Mouse (Mus musculus) heart, embryonic 14.5 days (tissue): ENCODE measurements at regions not wholly inside any gene's neighbourhood (a gene's known extent, or its start where the extent isn't known, plus 50 kb on each side); places are given as distances from the start of the nearest gene placed in this dataset.
A peak's percentile ranks its signal among the peaks of the same experiment; 100 is the strongest.

Source experiments
- ATAC-seq: fragments of 200-750 bp; cut with Nextera tagmentation; 2 replicates; pipeline ENCODE4 v1.8.0; 2017; ENCODE audit warnings: low read depth, moderate TSS enrichment; ENCODE audit not compliant: insufficient number of reproducible peaks, insufficient read depth, low FRiP score
- H3K27ac ChIP-seq, 2 experiments: fragments of 200-500 bp in 1 of 2; fragments of 300-500 bp in 1 of 2; sonication (generic) in 1 of 2; replicated peaks in 1 of 2; 2 replicates each; pipeline ENCODE4 v1.5.1; 2012 to 2014; ENCODE audit warnings: low read depth in 2 of 2, low read length in 2 of 2, control low read depth in 1 of 2, mild to moderate bottlenecking in 1 of 2, mixed read lengths in 1 of 2; ENCODE audit not compliant: control insufficient read depth in 1 of 2, insufficient read depth in 1 of 2
- H3K27me3 ChIP-seq: fragments of 300-500 bp; sonication (generic); 2 replicates; pipeline ENCODE4 v1.6.1; 2014; ENCODE audit warnings: mild to moderate bottlenecking, low read length, control low read depth; ENCODE audit not compliant: control insufficient read depth, insufficient read depth
- H3K36me3 ChIP-seq: fragments of 300-500 bp; sonication (generic); 2 replicates; pipeline ENCODE4 v1.6.1; 2014; ENCODE audit warnings: mild to moderate bottlenecking, control low read depth, low read length, mixed read lengths; ENCODE audit not compliant: control insufficient read depth, insufficient read depth
- H3K4me1 ChIP-seq, 2 experiments: fragments of 200-500 bp in 1 of 2; fragments of 300-500 bp in 1 of 2; sonication (generic) in 1 of 2; 2 replicates each; pipeline ENCODE4 v1.6.1; 2012 to 2014; ENCODE audit warnings: low read length in 2 of 2, control low read depth in 1 of 2, mixed read lengths in 1 of 2; ENCODE audit not compliant: control insufficient read depth in 2 of 2, insufficient read depth in 2 of 2
- H3K4me2 ChIP-seq: fragments of 300-500 bp; sonication (generic); 2 replicates; pipeline ENCODE4 v1.6.1; 2014; ENCODE audit warnings: mild to moderate bottlenecking, low read length
- H3K4me3 ChIP-seq, 2 experiments: fragments of 200-500 bp in 1 of 2; fragments of 300-500 bp in 1 of 2; sonication (generic) in 1 of 2; 2 replicates each; pipeline ENCODE4 v1.5.1; 2012 to 2014; ENCODE audit warnings: low read length in 2 of 2, mild to moderate bottlenecking in 2 of 2, control low read depth in 1 of 2, low read depth in 1 of 2, moderate library complexity in 1 of 2; ENCODE audit not compliant: control insufficient read depth in 1 of 2, insufficient read depth in 1 of 2
- H3K9ac ChIP-seq: fragments of 300-500 bp; sonication (generic); 2 replicates; pipeline ENCODE4 v1.6.1; 2014; ENCODE audit warnings: mild to moderate bottlenecking, low read length
- H3K9me3 ChIP-seq: fragments of 300-500 bp; sonication (generic); 2 replicates; pipeline ENCODE4 v1.6.1; 2016; ENCODE audit warnings: low read length, control low read depth; ENCODE audit not compliant: control insufficient read depth
- WGBS: fragments of 180-500 bp; shearing (Covaris S2); extraction: QIAGEN DNeasy Blood & Tissue Kit; methylation state at CpG from one replicate; pipeline ENCODE4 v1.1.7; 2014; 5-methylcytosine and 5-hydroxymethylcytosine counted together

DNA sequence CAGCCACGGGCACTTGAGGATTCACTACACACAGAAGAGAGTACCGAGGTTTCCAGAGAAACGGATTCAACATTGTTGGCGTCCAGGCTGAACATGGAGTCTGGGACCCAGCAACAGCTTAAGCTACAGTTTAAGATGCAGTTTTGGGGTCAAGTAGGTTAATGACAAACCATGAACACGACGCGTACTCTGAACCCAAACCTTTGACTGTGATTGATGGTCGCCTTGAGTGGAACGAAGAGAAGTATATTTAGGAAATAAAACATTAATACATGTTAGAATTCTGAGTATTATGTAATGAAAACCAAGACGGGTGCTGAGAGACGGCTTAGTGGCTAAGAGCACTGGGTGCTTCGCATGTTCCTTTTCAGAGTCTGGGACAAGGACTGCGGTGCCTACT is 124.3 kb upstream of the Sash1 start:
- H3K4me1 ChIP-seq = no peaks in the 10 kb centered on the region; a peak in 1 of 4 replicates
- no peak overlapping the region for H3K9ac ChIP-seq
- H3K36me3 ChIP-seq = no peaks in the 10 kb centered on the region
- H3K9me3 ChIP-seq = no peaks in the 10 kb centered on the region
- no peak overlapping the region for H3K4me2 ChIP-seq
- no peak overlapping the region for H3K4me3 ChIP-seq
- 90% methylated on average over 13 of the region's 13 CpGs for WGBS
- no peak for ATAC-seq
- no peak overlapping the region for H3K27ac ChIP-seq
- H3K27me3 ChIP-seq = no peaks in the 10 kb centered on the region

DNA sequence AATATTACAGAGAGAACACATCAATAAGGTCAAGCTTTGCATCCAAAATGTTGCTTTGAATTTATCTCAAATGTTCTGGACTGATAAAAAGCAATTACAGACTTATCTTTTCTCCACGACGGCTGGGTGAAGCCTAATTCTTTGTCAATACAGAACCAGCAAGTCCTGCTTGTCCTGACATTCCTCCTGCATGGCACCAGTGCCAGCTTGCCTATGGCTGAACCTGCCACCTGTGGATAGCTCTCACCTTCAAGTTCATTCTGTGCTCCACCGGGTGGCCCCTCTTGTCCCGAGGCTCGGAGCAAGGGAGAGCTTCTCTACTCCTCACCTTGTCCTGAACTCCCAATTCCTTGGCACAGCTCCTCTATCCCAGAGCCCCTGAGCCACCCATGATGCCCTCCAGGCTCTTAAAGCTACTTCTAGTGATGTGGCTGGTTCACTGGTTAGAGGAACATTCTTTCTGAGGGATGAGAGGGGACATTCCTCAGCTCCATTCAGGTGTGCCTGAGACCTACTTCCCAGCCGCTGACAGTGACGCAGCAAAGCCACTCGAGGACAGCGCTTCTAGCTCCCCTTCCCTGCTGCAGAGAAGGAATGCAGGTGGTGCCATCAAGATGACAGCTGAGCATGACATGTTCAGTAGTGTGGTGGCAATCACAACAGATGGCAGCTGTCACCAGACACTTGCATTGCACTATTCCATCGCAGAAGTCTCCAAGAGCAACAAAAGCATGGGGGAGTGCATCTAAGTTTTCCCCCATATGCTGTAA is 119.5 kb upstream of the Sash1 start:
- Histone ChIP-seq H3K36me3 (no peaks in the 10 kb centered on the region), H3K9me3 (no peaks in the 10 kb centered on the region), H3K9ac (no peak overlapping the region), H3K27me3 (no peaks in the 10 kb centered on the region), H3K4me1 (no peaks in the 10 kb centered on the region), H3K27ac (no peak overlapping the region), H3K4me3 (no peak overlapping the region), H3K4me2 (no peak overlapping the region)
- 28% methylated on average over 10 of the region's 10 CpGs for WGBS
- no peak for ATAC-seq

DNA sequence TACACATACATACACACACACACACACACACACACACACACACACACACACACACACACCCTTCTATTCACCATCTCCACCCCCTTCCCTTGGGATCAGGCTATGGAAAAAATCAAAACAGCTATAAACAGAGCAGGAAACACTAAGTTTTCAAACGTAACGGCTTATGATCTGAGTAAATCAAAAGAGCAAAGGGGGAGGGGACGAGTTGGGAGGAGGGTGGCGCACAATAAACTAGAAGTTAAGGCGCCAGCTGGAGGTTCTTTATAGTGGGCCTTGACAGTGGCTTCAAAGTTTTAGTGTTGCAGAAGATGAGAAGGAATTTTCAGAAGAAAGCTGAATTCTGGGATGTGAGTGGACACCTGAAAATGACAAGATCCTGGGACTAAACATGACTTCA is 116.4 kb upstream of the Sash1 start:
- no peaks in the 10 kb centered on the region for H3K9me3 ChIP-seq
- H3K4me3 ChIP-seq = no peak overlapping the region
- H3K9ac ChIP-seq = no peak overlapping the region
- H3K36me3 ChIP-seq = no peaks in the 10 kb centered on the region
- no peak overlapping the region for H3K27ac ChIP-seq
- no peak for ATAC-seq
- no peaks in the 10 kb centered on the region for H3K27me3 ChIP-seq
- no peak overlapping the region for H3K4me2 ChIP-seq
- peaks cover 11 to 13% of the 10 kb centered on the region in 2 experiments; a peak in 3 of 4 replicates for H3K4me1 ChIP-seq
- 83% methylated on average over 5 of the region's 5 CpGs for WGBS

DNA sequence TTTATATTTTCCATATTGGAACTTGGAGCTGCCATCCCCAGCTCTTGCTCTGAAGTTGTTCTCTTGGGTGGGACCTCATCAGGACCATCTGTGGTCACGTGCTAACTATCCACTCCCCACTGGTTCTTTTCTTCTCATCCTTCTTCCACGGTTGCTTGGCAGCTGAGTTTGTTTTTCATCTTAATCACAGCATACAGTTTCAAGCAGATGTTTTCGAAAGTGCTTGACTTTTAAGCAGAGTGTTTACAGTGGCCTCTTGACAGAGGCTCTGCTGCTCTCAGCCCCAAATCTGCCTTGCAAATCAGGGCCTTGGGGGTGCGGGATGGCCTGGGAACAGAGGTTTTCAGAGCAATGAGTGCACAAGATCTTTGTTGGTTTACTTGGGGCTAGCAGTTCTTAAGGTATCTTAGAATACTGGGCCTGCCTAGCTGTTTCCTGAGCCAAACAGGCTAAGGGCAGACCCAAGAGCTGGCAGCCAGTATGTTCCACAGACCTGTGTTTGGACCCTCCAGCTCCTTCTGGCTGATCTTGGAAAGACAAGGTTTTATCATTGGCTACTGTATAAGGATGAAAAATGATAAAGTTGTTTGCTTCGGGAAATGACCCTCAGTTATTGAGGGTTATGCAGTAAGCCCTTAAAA is 113.0 kb upstream of the Sash1 start:
- WGBS = 27% methylated on average over 5 of the region's 5 CpGs
- Histone ChIP-seq H3K9me3 (no peaks in the 10 kb centered on the region), H3K4me3 (no peak overlapping the region), H3K4me1 (peaks cover 18 to 23% of the 10 kb centered on the region in 2 experiments), H3K27me3 (no peaks in the 10 kb centered on the region), H3K27ac (peak overlapping the region; percentile 61 to 64; a peak in 3 of 4 replicates), H3K36me3 (no peaks in the 10 kb centered on the region), H3K9ac (no peak overlapping the region), H3K4me2 (no peak overlapping the region)
- peak; percentile 35; the same call in 1 of the 2 replicates for ATAC-seq

DNA sequence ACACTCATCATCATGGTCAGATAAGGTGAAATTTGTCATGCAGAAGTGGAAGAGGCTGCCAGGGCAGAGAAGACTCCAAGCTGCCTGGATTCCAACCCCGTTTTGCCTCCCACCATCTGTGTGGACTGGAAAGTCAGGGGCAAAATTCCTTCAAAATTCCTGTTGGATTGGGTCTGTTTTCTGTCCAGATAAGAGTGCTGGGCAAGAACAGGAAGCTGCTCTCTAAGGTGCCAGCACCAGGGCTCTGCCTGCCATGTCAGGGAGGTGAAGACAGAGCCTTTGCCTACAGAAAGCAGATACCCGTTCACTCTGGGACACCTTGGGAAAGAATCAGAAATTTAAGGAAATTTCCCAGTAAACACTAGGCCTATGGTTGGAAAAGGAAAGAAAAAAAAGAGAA is 112.5 kb upstream of the Sash1 start:
- Histone ChIP-seq H3K9me3 (no peaks in the 10 kb centered on the region), H3K4me2 (no peak overlapping the region), H3K27ac (peak overlapping the region; percentile 61 to 64; a peak in 2 of 4 replicates), H3K36me3 (no peaks in the 10 kb centered on the region), H3K9ac (no peak overlapping the region), H3K27me3 (no peaks in the 10 kb centered on the region), H3K4me3 (no peak overlapping the region), H3K4me1 (peaks cover 18 to 23% of the 10 kb centered on the region in 2 experiments)
- ATAC-seq = peak; percentile 65
- 5% methylated on average over 2 of the region's 2 CpGs for WGBS

DNA sequence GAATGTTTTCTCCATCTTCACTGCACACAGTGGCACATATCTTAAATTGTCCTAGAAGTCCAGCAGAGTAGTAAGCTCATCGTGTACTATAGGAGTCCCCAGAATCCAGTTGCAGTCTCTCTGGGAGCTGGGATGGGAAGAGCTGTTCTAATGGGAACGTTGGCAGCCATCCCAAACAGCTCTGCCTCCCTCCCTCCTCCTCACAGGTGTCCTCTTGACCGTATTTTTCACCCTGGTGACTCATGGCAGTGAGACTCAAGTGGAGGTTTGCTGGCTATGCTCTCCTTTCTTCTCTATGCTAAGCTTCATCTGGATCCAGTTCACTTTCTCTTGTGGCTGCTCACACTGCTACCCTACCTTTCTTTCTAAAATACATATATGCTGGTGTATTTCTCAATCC is 109.2 kb upstream of the Sash1 start:
- 24% methylated on average over 3 of the region's 3 CpGs for WGBS
- Histone ChIP-seq H3K36me3 (no peaks in the 10 kb centered on the region), H3K4me2 (no peak overlapping the region), H3K9ac (no peak overlapping the region), H3K4me3 (no peak overlapping the region), H3K9me3 (no peaks in the 10 kb centered on the region), H3K27ac (no peak overlapping the region), H3K4me1 (peaks cover 18 to 23% of the 10 kb centered on the region in 2 experiments), H3K27me3 (no peaks in the 10 kb centered on the region)
- ATAC-seq = no peak

DNA sequence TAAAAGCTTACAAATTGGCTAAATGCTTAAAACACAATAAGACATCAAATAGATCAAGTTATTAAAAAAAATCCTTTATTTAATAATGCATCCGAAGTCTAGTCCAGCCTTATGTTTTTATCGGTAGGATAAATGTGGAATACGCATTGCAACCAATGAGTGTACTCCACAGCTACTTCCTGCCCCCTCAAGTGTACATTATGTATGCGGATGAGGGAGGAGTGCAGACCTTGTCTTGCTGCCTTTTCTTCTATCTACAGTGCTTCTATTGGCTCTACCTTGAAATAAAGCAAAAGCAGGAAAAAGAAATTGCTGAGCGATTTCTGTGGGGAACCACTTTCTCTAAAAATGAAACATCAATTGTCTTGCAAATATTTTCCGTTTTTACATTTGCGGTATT is 100.5 kb upstream of the Sash1 start:
- no peak for ATAC-seq
- H3K27ac ChIP-seq = no peak overlapping the region

More for the DNA sequence above, 100.5 kb upstream of the Sash1 start:
- Histone ChIP-seq H3K4me3 (no peak overlapping the region), H3K4me1 (no peaks in the 10 kb centered on the region), H3K9me3 (no peaks in the 10 kb centered on the region), H3K9ac (no peak overlapping the region), H3K4me2 (no peak overlapping the region), H3K36me3 (no peaks in the 10 kb centered on the region), H3K27me3 (no peaks in the 10 kb centered on the region)
- WGBS = 88% methylated on average over 7 of the region's 7 CpGs
